Mouse (Mus musculus): Measurements from ENCODE around the gene Aftph. TPM values are rescaled to one million over a fixed set of nuclear protein-coding genes. Genes with fewer than 3 reads are reported as not detected.
"Not testable (repeated sequence)": the region's sequence is repeated elsewhere in the genome, so short reads cannot be mapped to it uniquely, and the experiment has no call there.

Aftph gene
- 36.1 and 59.8 TPM in 2 replicates for polyA plus RNA-seq (2012; rRNA removed)

GRCm38 (mm10) chr11:20741201-20742100 is at the start of gene Aftph:
Gene Aftph (minus strand): TSS chr11:20741589.
- under 1% methylated on average over 63 of the region's 81 CpGs for WGBS
- peak; percentile 89 for DNase-seq (ENCODE audit: low read depth, low spot score)

- DNase-seq (ENCODE audit: low read depth, low spot score) = no peak
- WGBS = 59% methylated on average over 1 of the region's 1 CpGs
Measured at GRCm38 (mm10) chr11:20789015-20789414, 47.6 kb upstream of the Aftph start.

GRCm38 (mm10) chr11:20788070-20788469 is 46.7 kb upstream of the Aftph start:
- DNase-seq (ENCODE audit: low read depth, low spot score) = no peak
- 43% methylated on average over 3 of the region's 3 CpGs for WGBS

GRCm38 (mm10) chr11:20786191-20786590 is 44.8 kb upstream of the Aftph start:
- DNase-seq (ENCODE audit: low read depth, low spot score) = no peak
- WGBS = 55% methylated on average over 2 of the region's 2 CpGs

GRCm38 (mm10) chr11:20785186-20785585 is 43.8 kb upstream of the Aftph start:
- DNase-seq (ENCODE audit: low read depth, low spot score) = no peak
- WGBS = 88% methylated on average over 1 of the region's 1 CpGs

GRCm38 (mm10) chr11:20784776-20785175 is 43.4 kb upstream of the Aftph start:
- DNase-seq (ENCODE audit: low read depth, low spot score) = no peak
- 88% methylated on average over 6 of the region's 6 CpGs for WGBS

- no peak for DNase-seq (ENCODE audit: low read depth, low spot score)
- 87% methylated on average over 1 of the region's 1 CpGs for WGBS
Measured at GRCm38 (mm10) chr11:20783467-20783866, 42.1 kb upstream of the Aftph start.

GRCm38 (mm10) chr11:20782620-20783019 is 41.2 kb upstream of the Aftph start:
- 70% methylated on average over 2 of the region's 2 CpGs for WGBS
- DNase-seq (ENCODE audit: low read depth, low spot score) = no peak

- no peak for DNase-seq (ENCODE audit: low read depth, low spot score)
- WGBS = 86% methylated on average over 4 of the region's 4 CpGs
Measured at GRCm38 (mm10) chr11:20780312-20780711, 38.9 kb upstream of the Aftph start.

GRCm38 (mm10) chr11:20778861-20779563 is 37.6 kb upstream of the Aftph start:
- DNase-seq (ENCODE audit: low read depth, low spot score) = no peak
- 87% methylated on average over 3 of the region's 3 CpGs for WGBS

GRCm38 (mm10) chr11:20778298-20778697 is 36.9 kb upstream of the Aftph start:
- WGBS = 64% methylated on average over 1 of the region's 1 CpGs
- DNase-seq (ENCODE audit: low read depth, low spot score) = no peak

GRCm38 (mm10) chr11:20776668-20777067 is 35.3 kb upstream of the Aftph start:
- DNase-seq (ENCODE audit: low read depth, low spot score) = no peak

- no peak for DNase-seq (ENCODE audit: low read depth, low spot score)
- 22% methylated on average over 1 of the region's 1 CpGs for WGBS
Measured at GRCm38 (mm10) chr11:20772642-20773041, 31.3 kb upstream of the Aftph start.

GRCm38 (mm10) chr11:20771827-20772226 is 30.4 kb upstream of the Aftph start:
- not testable (repeated sequence) for DNase-seq (ENCODE audit: low read depth, low spot score)
- 39% methylated on average over 9 of the region's 9 CpGs for WGBS

GRCm38 (mm10) chr11:20761984-20762383 is 20.6 kb upstream of the Aftph start:
- WGBS = 87% methylated on average over 10 of the region's 10 CpGs

GRCm38 (mm10) chr11:20750573-20750972 is 9.2 kb upstream of the Aftph start:
- no peak for DNase-seq (ENCODE audit: low read depth, low spot score)
- 78% methylated on average over 2 of the region's 2 CpGs for WGBS

More at GRCm38 (mm10) chr11:20761984-20762383, 20.6 kb upstream of the Aftph start:
- DNase-seq (ENCODE audit: low read depth, low spot score) = not testable (repeated sequence)

GRCm38 (mm10) chr11:20743353-20743752 is 2.0 kb upstream of the Aftph start:
- DNase-seq (ENCODE audit: low read depth, low spot score) = no peak

- DNase-seq (ENCODE audit: low read depth, low spot score) = peak; percentile 83
- WGBS = under 1% methylated on average over 9 of the region's 9 CpGs
Measured at GRCm38 (mm10) chr11:20742361-20742897, 1.0 kb upstream of the Aftph start.

GRCm38 (mm10) chr11:20740481-20741200 is 748 bp downstream of the Aftph start:
- WGBS = under 1% methylated on average over 56 of the region's 56 CpGs
- DNase-seq (ENCODE audit: low read depth, low spot score) = no peak

GRCm38 (mm10) chr11:20734066-20734465 is 7.3 kb downstream of the Aftph start:
- 45% methylated on average over 3 of the region's 3 CpGs for WGBS

More at GRCm38 (mm10) chr11:20734066-20734465, 7.3 kb downstream of the Aftph start:
- DNase-seq (ENCODE audit: low read depth, low spot score) = no peak

All from large intestine, adult 2 months (tissue).